8 mouse cellular contexts compared by ENCODE assay signal in genomic region chr9:15356916-15357483, GRCm38 (mm10). TPM values are rescaled to one million over a fixed set of nuclear protein-coding genes. Genes with fewer than 3 reads are reported as not detected.
DNase-seq lines count a peak whose midpoint lies in the region; ATAC-seq and TF ChIP-seq lines count a peak whose summit lies in the region.

No protein-coding gene starts in this region.

- no peaks in the 10 kb centered on the region; the same call in 1 of the 2 replicates for H3K27me3 ChIP-seq in heart, embryonic 15.5 days
- no peaks in the 10 kb centered on the region for H3K27me3 ChIP-seq in G1E (ENCODE audit: insufficient read depth, low read length)
- H3K27me3 ChIP-seq in forebrain, embryonic 15.5 days, result 0 out of 2 replicates have a peak, but pooled peaks cover 3% of the 10 kb centered on the region

- no peaks in the 10 kb centered on the region for H3K9me3 ChIP-seq in heart, embryonic 15.5 days (replicated peaks)
- H3K9me3 ChIP-seq in G1E (replicated peaks), result no peaks in the 10 kb centered on the region
- H3K9me3 ChIP-seq in forebrain, embryonic 15.5 days, result no peaks in the 10 kb centered on the region

- ATAC-seq in heart, embryonic 15.5 days (replicated peaks; ENCODE audit: insufficient number of reproducible peaks, insufficient read depth, low FRiP score, low read depth), result peak; percentile 36
- peak; percentile 12; the same call in 1 of the 2 replicates for ATAC-seq in G1E (ENCODE audit: extremely low read depth, insufficient number of reproducible peaks, low FRiP score, poor library complexity, severe bottlenecking)
- ATAC-seq in forebrain, embryonic 15.5 days (replicated peaks), result no peak

- peak overlapping the region; percentile 72 for H3K9ac ChIP-seq in heart, embryonic 15.5 days
- H3K9ac ChIP-seq in forebrain, embryonic 15.5 days (replicated peaks), result peak overlapping the region; percentile 87

- WGBS in heart, embryonic 15.5 days, result 1% methylated on average over 9 of the region's 9 CpGs
- WGBS in forebrain, embryonic 15.5 days, result 1% methylated on average over 9 of the region's 9 CpGs
- WGBS in macrophage (ENCODE audit: missing documents), result 0% methylated on average over 9 of the region's 9 CpGs

- H3K4me3 ChIP-seq in heart, embryonic 15.5 days, result peak overlapping the region; percentile 68
- H3K4me3 ChIP-seq in G1E (ENCODE audit: low read depth, low read length) (peak overlapping the region; percentile 73), macrophage (ENCODE audit: inconsistent target) (peak overlapping the region; percentile 81)
- peak overlapping the region; percentile 91 for H3K4me3 ChIP-seq in forebrain, embryonic 15.5 days

- intact Hi-C loops in heart, postnatal 10 days (cut with DNase I), result loop anchor here (5.0 kb wide), 1 partner anchor 520 kb away; no protein-coding TSS in a partner anchor

- no peak for DNase-seq in heart, postnatal 10 days
- DNase-seq in G1E (ENCODE audit: low spot score), result no peak
- no peak for DNase-seq in testis, postnatal 14 days (ENCODE audit: low spot score)
- no peak for DNase-seq in urinary bladder, postnatal 10 days (ENCODE audit: low spot score)
- no peak for DNase-seq in right cerebral cortex, adult 18-20 months

- H3K27ac ChIP-seq in heart, embryonic 15.5 days, result peak overlapping the region; percentile 66
- H3K27ac ChIP-seq in forebrain, embryonic 15.5 days (replicated peaks), result peak overlapping the region; percentile 83
- peak overlapping the region; percentile 61 for H3K27ac ChIP-seq in macrophage

- H3K4me1 ChIP-seq in heart, embryonic 15.5 days (replicated peaks), result peaks cover 15% of the 10 kb centered on the region; the same call in 1 of the 2 replicates
- peaks cover 28% of the 10 kb centered on the region for H3K4me1 ChIP-seq in G1E (ENCODE audit: insufficient read depth, low read depth, low read length)
- peaks cover 20% of the 10 kb centered on the region for H3K4me1 ChIP-seq in forebrain, embryonic 15.5 days

- peak overlapping the region; percentile 59 for H3K4me2 ChIP-seq in heart, embryonic 15.5 days
- peak overlapping the region; percentile 80 for H3K4me2 ChIP-seq in forebrain, embryonic 15.5 days (replicated peaks)

- peaks cover 8% of the 10 kb centered on the region for H3K36me3 ChIP-seq in heart, embryonic 15.5 days
- H3K36me3 ChIP-seq in G1E (replicated peaks) (peaks cover 29% of the 10 kb centered on the region), macrophage (ENCODE audit: inconsistent target) (no peaks in the 10 kb centered on the region)
- peaks cover 12% of the 10 kb centered on the region; the same call in 1 of the 2 replicates for H3K36me3 ChIP-seq in forebrain, embryonic 15.5 days

- peaks cover 38% of the 10 kb centered on the region for H3K79me2 ChIP-seq in macrophage (ENCODE audit: inconsistent target)

- no peak for TF ChIP-seq CTCF in G1E (IDR thresholded peaks at IDR 0.05; ENCODE audit: low read depth, low read length)

RNA-seq across cellular contexts. Expression of gene Cep295, which starts 0.6 kb away (rescaled TPM):
- polyA plus RNA-seq in heart, embryonic 15.5 days (2015; fragmentation: Nextera tagmentation; extraction: Ambion mirVana), result 8.0 and 8.8 TPM in 2 replicates
- total RNA-seq in heart, postnatal 10 days (2021), result 10 to 100 TPM in 1 of 2 experiments, 1 to 10 TPM in 1; 9.0 to 13.1 TPM
- total RNA-seq in G1E (2014; fragmentation: Nextera tagmentation) (158 and 168 TPM in 2 replicates), G1E (2017) (76.0 and 79.0 TPM in 2 replicates)
- polyA plus RNA-seq in G1E (2012) (4.4 and 5.8 TPM in 2 replicates), macrophage (2018) (9.1 to 9.7 TPM (median 9.3 TPM) in 3 replicates)
- 15.1 and 15.2 TPM in 2 replicates for polyA plus RNA-seq in forebrain, embryonic 15.5 days (2015; fragmentation: Nextera tagmentation; extraction: Ambion mirVana)
- total RNA-seq in macrophage (2018; cell fraction: chromatin; rRNA removed), result 100 to 1,000 TPM in 11 of 26 experiments, 10 to 100 TPM in 15; 21.4 to 135 (median 93.0) TPM
- total RNA-seq in macrophage (2018; cell fraction: cytosol; rRNA removed), result 10 to 100 TPM in 10 of 26 experiments, 1 to 10 TPM in 16; 4.0 to 12.7 (median 9.0) TPM
- 100 to 1,000 TPM in 1 of 26 experiments, 10 to 100 TPM in 25; 14.6 to 100 (median 38.0) TPM for total RNA-seq in macrophage (2018; cell fraction: nucleus; rRNA removed)

RNA-seq across cellular contexts. Expression of gene 4931406C07Rik, which starts 50.8 kb away (rescaled TPM):
- polyA plus RNA-seq in heart, embryonic 15.5 days (2015; fragmentation: Nextera tagmentation; extraction: Ambion mirVana), result 6.1 and 6.2 TPM in 2 replicates
- 10 to 100 TPM; 12.9 to 20.4 TPM for total RNA-seq in heart, postnatal 10 days (2021)
- total RNA-seq in G1E (2014; fragmentation: Nextera tagmentation), result 26.9 and 28.0 TPM in 2 replicates
- 10.0 and 12.8 TPM in 2 replicates for total RNA-seq in G1E (2017)
- 1.6 and 1.8 TPM in 2 replicates for polyA plus RNA-seq in G1E (2012)
- polyA plus RNA-seq in forebrain, embryonic 15.5 days (2015; fragmentation: Nextera tagmentation; extraction: Ambion mirVana), result 11.1 and 13.8 TPM in 2 replicates
- 10 to 100 TPM in 18 of 26 experiments, 1 to 10 TPM in 8; 3.3 to 79.2 (median 26.6) TPM for total RNA-seq in macrophage (2018; cell fraction: chromatin; rRNA removed)
- total RNA-seq in macrophage (2018; cell fraction: cytosol; rRNA removed), result 10 to 100 TPM; 19.8 to 45.8 (median 29.2) TPM
- total RNA-seq in macrophage (2018; cell fraction: nucleus; rRNA removed), result 10 to 100 TPM; 10.0 to 98.8 (median 20.2) TPM
- polyA plus RNA-seq in macrophage (2018), result 30.8 to 111 TPM (median 39.1 TPM) in 3 replicates

RNA-seq across cellular contexts. Expression of gene Taf1d, which starts 51.0 kb away (rescaled TPM):
- polyA plus RNA-seq in heart, embryonic 15.5 days (2015; fragmentation: Nextera tagmentation; extraction: Ambion mirVana), result 40.6 and 46.6 TPM in 2 replicates
- 10 to 100 TPM; 35.3 to 38.4 TPM for total RNA-seq in heart, postnatal 10 days (2021)
- 250 and 268 TPM in 2 replicates for total RNA-seq in G1E (2014; fragmentation: Nextera tagmentation)
- total RNA-seq in G1E (2017), result 657 and 752 TPM in 2 replicates
- 12.9 and 17.9 TPM in 2 replicates for polyA plus RNA-seq in G1E (2012)
- 49.7 and 52.2 TPM in 2 replicates for polyA plus RNA-seq in forebrain, embryonic 15.5 days (2015; fragmentation: Nextera tagmentation; extraction: Ambion mirVana)
- total RNA-seq in macrophage (2018; cell fraction: chromatin; rRNA removed), result 100 to 1,000 TPM; 356 to 868 (median 559) TPM
- total RNA-seq in macrophage (2018; cell fraction: cytosol; rRNA removed), result 100 to 1,000 TPM in 3 of 26 experiments, 10 to 100 TPM in 23; 26.5 to 123 (median 52.2) TPM
- total RNA-seq in macrophage (2018; cell fraction: nucleus; rRNA removed), result 100 to 1,000 TPM; 227 to 771 (median 391) TPM
- polyA plus RNA-seq in macrophage (2018), result 35.7 to 117 TPM (median 46.4 TPM) in 3 replicates
